Mouse (Mus musculus): ENCODE measurements around the gene Kif18b.

Kif18b gene

DNA sequence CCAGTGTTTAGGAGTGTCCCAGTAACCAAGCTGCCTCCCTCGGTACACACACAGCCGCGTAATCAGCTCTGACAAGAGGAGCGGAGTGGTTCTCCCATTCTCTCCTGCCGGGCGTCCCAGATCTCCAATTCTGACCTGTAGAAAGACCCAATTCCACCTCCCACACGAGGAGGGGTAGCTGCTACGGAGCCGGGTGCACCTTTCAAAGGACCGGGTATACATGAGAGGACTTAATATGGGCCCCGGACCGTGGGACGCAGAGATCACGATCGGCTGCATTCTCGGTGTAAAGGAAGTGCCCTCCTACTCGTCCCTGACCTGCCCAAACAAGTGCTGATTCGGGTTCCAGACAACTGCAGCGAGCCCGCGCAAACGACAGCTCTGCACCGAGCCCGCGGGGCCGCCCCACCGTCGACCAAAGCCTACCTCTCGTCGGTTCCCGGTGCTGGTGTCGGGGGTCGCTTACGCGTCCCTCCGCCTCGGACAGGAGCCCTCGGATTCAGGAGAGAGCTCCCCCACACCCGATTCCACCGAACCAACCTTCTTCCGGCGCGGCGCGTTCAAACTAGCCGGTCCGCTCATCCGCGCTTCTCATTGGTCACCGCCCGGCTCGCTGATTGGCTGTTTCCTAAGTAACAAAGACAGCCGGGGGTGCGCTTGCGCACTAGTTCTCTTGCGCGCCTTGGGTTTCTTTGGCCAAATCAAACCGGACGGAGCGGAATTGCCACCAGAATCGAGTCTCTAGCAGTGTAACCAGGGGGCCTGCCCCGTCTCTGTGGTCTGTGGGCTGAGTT, at the start of gene Kif18b:
TSS of gene Kif18b (minus strand) at position 568 of the 794 bp plus-strand sequence.
- in situ Hi-C loops (cut with MseI, MboI): no loop called here

GRCm38 (mm10) chr11:102972326-102972725, 47.4 kb upstream of the Kif18b start:
- in situ Hi-C loops (cut with MseI, MboI): no loop called here

- in situ Hi-C loops (cut with MseI, MboI): no loop called here
Measured at GRCm38 (mm10) chr11:102971604-102972003, 46.7 kb upstream of the Kif18b start.

DNA sequence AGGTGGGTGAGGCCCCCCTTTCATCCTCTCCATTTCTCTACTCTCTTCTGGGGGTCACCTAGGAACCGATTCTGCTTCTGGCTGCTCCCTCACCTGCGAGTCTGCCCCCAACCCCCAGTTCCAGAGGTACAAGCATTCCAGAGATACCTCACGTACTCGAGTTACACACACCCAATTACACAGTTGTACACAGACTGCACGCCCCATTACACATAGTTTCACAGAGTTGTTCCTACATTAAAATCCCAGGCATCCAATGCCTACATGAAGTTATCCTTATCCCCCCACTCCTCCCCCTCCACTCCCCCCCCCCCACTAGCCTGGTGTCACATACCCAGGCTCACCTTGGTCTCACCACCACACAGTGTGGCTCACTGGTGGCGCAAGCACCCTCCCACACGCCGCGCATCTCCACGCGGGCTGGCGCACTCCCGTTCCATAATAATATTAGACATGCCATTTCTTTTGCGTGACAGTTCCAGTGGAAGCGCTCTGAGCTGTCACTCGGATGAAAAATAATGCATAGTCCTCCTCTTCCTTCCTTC, 39.7 kb upstream of the Kif18b start:
- in situ Hi-C loops (cut with MseI, MboI): no loop called here

DNA sequence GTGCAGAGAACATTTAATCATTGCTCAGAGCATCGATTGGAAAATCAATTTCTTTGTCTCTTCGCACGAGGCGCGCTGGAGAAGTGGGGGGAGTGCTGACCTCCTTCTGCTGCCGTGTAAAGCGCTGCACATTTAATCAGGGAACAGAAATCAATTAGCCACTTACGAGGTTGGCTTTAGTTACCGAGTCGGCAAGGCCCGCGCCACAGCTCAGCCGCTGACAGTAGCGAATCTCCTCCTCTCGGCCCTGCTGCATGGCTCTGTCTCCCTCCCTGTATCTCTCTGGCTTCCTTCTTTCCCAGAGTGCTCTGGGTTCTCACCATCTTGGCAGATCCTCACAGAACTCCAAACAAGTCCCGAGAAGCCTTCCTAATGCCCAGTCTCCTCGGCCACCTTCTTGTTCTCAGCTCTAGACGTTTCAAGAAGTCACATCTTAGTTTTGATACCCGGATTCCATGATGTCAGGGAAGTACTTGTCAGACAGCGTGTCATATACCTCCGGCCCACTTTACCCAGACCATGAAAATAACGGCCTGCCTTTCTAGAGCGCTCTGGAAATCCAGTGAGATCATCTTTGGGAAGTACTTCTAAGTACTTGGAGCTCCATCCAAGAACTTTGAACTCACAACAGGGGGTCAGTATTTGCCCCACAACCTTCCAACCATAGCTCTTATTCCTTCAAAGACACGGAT, 39.1 kb upstream of the Kif18b start:
- in situ Hi-C loops (cut with MseI, MboI): no loop called here

DNA sequence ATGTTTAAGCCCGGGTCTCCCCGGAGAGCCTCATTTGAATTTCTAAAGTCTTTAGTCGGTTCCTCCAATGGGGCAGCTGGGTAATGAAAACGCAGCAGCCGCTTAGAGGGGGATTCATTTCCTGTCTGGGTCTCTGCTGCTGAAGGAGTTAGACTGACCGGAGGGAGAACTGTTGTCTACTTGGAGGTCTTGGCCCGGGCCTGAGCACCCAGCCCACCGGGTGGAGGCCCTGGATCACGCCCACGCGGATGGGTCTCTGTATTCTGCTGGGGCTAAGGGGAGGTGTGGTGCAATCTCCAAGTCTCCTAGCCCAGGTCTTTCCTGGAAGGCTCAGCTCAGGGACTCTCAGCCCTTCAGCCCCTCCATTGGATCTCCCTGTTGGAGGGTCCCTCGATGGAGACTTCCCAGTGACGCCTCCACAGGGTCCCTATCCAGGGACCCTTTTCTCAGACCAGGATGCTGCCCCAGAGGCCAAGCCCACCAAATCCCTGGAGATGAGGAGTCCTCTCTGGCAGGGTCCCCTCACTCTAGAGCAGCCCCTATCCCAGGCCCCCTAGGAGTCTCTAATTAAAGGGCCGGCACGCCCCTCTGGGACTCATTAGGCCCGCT, 38.4 kb upstream of the Kif18b start:
- in situ Hi-C loops (cut with MseI, MboI): no loop called here

GRCm38 (mm10) chr11:102962861-102963245, 37.9 kb upstream of the Kif18b start:
- in situ Hi-C loops (cut with MseI, MboI): no loop called here

- in situ Hi-C loops (cut with MseI, MboI): no loop called here
Measured at GRCm38 (mm10) chr11:102961082-102961481, 36.2 kb upstream of the Kif18b start.

- in situ Hi-C loops (cut with MseI, MboI): no loop called here
Measured at GRCm38 (mm10) chr11:102958870-102959269, 33.9 kb upstream of the Kif18b start.

- in situ Hi-C loops (cut with MseI, MboI): no loop called here
Measured at GRCm38 (mm10) chr11:102958431-102958830, 33.5 kb upstream of the Kif18b start.

DNA sequence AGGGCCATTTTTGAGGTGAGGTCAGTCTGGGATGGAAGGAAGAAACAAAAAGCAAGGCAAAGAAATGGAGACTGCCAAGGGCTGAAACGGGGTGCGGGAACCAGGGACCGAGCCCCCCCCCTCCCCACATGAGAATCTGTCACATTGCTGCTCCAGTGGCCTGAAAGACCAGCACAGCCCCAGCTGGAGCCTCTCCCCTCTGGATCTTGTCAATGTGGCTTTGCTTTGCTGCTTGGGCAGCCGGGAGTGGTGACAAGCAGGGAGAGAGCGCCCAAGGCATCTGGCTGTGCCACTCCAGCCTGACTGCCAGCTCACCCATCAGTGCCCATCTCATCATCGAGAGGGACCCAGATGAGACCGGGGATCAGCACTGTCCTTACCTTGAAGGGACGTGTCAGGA, 32.8 kb upstream of the Kif18b start:
- in situ Hi-C loops (cut with MseI, MboI): no loop called here

- in situ Hi-C loops (cut with MseI, MboI): no loop called here
Measured at GRCm38 (mm10) chr11:102956962-102957614, 32.2 kb upstream of the Kif18b start.

DNA sequence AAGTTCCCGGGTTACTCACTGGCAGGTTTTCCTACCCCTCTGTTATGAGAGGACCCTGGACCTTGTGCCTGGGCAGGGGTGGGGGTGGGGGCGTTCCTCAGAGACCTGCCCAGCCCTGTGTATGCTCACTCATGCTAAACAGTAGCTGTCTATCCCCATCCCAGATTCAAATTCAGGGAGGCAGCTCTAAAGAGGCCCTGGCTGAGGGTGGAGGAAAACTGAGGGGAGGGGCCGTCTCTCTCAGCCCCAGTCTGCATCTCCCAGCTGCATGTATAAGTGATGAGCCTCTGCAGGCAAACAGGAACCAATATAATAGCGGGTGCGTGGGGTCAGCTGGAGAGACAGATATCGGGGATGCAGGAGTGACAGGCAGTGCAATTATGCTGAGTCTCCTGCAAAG, 28.0 kb upstream of the Kif18b start:
- in situ Hi-C loops (cut with MseI, MboI): no loop called here

DNA sequence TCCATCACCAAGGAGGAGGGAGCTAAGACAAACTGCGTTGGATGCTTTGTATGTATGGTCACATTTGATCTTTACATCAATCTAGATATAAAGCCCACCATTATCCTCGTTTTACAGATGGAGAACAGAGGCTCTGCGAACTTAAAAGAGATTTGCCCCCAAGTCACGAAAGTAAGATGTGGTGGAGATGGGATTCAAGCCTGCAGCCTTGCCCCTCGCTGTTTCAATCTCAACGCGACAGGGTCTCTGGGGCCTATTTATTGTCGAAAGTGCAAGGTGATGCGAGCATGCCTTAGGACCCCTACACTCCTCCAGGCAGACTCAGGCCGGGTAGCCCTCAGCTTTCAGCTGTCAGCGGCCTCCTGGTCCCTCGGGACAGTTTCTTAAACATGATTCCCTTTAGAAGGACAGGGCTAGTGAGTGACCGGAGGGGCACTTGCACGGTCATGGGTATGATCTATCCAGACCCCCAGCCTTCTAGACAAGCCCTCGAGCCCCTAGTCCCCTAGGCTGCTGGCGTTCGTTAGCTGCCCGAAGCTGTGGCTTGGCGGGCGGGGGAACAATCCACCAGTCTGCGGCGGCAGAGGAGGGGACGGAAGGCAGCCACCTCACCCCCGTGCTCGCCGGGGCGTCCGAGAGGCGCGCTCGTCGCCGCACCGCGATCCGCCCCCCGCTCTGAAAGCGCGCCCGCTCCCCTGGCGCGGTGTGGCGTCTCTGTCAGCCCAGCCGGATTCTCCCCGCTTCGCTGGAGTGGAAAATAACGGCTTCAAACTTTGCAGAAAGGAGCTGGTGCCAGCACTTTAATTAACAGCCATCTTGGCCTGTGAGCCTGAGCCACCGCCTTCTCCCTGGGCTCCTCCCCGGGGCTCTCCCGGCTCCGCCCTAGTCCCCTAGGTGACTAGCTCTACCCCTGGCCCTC, 23.4 kb upstream of the Kif18b start:
- in situ Hi-C loops (cut with MseI, MboI): no loop called here

DNA sequence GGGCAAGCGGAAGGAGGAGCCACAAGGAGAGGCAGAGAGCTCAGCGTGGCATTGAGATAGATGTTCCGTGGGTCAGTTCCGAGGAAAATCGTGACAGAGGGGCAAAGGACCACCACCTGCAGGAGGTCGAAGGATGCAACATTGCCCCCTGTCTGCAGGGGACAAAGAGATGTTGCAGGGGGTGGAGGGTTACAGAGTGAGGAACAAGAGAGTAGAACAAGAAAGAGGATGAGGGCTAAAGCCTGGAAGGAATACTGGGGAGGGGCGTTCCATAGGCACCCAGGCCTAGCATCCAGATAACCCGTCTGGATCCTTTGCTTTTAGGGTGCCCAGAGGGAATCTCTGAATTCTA, 22.0 kb upstream of the Kif18b start:
- in situ Hi-C loops (cut with MseI, MboI): no loop called here

GRCm38 (mm10) chr11:102946265-102946991, 21.5 kb upstream of the Kif18b start, which contains the start of gene C1ql1:
TSS of gene C1ql1 (minus strand) at chr11:102946688.
- in situ Hi-C loops (cut with MseI, MboI): no loop called here

DNA sequence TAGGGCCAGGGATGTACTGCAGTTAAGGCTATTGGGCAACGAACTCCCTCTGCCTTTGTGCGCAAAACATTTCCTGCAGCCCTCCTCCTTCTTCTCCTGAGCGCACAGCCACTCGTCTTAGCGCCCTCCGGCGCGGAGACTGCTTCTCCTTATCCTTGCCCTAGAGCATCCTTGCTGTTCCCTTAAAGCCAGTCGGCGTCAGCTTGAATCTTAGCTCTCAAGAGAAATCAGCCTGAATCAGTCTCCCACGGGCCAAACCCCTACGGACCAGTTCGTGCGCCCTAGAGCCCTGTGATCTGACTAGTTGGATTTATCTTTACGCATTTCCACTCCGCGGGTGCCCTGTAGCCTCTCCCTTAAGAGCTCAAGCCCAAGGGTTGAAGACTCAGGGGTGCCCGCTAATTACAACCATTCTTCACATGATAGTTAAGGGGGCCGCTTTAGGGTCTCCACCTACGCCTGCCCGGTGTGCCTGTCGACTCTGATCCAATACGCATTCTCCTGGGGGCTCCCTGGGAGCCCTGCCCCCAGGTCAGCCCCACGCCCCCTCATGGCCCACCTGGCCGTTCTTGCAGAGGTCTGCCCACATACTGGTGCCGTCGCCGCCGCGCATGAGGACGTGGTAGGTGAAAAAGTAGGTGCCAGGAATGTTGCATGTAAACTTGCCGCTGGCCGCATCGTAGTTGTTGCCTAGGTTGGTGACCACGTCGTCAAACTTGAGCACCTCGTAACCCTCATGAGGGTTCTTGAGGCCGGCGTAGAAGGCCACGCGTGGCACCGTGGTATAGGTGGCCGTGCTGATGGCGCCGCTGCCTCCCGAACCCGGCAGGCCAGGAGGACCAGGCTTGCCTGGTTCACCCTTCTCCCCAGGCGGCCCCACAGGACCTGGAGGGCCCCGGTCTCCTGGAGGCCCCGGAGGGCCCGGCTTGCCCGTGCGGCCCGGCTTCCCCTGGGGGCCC, 20.7 kb upstream of the Kif18b start:
- in situ Hi-C loops (cut with MseI, MboI): no loop called here

DNA sequence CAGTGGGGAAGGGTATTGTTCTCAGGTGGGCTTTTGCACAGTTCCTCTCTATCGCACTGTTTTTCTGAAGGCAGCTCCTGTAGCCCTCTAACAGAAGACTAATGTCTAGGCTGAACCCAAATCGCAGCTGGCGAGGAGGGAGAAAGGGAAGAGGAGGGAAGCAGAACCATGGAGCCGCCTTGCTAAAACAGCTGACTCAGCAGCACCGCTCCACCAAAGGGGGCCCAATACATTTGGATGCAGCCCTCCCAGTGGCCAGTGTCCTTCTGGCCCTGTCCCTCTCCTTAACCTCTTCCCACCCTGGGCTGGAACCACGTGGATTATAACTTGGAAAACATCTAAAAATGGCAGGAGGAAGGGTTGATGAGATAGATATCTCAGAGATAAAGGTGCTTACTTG, 16.3 kb upstream of the Kif18b start:
- in situ Hi-C loops (cut with MseI, MboI): no loop called here

- in situ Hi-C loops (cut with MseI, MboI): no loop called here
Measured at GRCm38 (mm10) chr11:102939024-102939675, 14.2 kb upstream of the Kif18b start.

All from mouse trophoblast stem cell (cell line).